Mouse (Mus musculus) retina, embryonic 14.5 days (tissue): ENCODE measurements at regions not wholly inside any gene's neighbourhood (a gene's known extent, or its start where the extent isn't known, plus 50 kb on each side); places are given as distances from the start of the nearest gene placed in this dataset.

Experiments
- DNase-seq: peaks from one replicate; pipeline ENCODE4 v3.0.0-alpha.2; 2015; ENCODE audit warnings: low spot score

DNA sequence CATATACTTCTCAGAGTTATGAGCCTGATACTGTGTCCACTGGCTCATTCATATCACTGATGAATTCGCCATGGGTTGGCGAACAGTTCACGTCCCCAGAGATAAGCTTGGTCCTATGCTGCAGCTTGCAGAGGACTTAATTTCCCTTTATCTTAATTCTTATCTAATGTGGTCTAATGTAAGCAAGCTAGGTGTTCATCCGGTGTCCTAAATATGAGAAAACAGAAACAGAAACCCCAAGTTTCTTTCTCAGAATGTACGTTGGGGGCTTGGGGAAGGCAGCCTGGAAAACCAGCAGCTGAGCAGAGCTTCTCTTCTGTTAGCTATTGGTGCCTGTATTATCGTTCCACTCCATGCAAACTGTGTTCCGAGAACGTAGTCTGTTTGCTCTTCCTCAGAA is 170.1 kb downstream of the 1700064H15Rik start:
- DNase-seq, result no peak

DNA sequence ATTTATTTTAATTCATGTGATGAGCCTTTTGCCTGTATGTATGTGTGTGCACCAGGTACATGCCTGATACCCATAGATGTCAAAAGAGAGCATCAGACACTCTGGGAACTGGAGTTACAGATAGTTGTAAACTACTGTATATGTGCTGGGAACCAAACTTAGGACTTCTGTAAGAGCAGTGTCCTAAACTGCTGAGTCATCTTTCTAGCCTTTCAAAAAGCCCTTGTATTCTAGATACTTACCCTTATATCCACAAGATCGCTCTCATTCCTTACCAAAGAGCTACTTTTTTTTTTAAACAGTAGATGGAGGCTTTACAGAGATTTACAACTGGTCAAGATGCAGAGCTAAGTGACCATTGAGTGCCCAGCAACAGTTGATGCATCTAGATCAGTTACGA is 171.0 kb downstream of the 1700064H15Rik start:
- no peak for DNase-seq

DNA sequence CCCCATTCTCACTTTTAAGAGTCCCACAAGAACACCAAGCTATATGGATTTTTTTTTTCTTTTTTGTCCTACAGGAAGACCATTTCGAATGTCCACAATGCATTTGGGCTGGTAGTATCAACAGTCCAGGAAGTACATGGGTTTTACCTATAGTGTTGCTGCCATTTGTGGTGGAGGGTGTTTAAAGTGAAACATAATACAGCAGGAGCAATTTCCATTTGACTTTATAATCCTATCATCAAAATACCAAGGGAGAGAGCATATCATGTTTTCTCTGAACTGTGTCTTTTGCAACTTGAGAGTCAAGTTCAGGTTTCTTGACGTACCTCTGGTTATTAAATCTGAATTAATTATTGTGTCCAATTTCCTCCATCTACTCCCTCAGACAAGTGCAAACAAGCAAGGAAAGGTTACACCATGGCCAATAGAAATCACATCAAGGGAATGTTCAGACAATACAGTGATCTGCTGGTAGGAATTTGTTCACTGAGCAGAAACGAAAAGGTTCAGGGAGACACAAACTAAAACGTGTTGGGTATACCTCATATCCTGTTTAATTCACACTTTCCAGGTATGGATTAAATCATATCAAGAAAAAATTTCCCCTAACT is 172.5 kb downstream of the 1700064H15Rik start:
- DNase-seq, result no peak

DNA sequence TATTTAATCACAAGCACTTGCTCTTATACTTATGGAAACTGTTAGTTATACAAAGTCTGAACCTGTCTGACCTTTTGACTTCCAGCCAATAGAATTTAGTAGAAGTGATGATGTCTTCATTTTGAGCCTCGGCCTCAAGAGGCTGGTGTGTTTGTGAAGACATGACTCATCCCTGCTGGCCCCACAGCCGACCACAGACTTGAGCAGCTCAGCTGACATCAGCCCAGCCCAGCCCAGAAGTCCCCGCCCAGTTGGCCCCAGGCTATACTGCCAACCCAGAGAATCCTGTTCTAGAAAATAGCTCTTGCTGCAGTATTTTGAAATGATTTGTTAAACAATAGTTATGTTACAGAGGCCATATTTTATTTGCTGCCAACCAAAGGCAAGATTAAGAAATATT is 177.5 kb downstream of the 1700064H15Rik start:
- no peak for DNase-seq

DNA sequence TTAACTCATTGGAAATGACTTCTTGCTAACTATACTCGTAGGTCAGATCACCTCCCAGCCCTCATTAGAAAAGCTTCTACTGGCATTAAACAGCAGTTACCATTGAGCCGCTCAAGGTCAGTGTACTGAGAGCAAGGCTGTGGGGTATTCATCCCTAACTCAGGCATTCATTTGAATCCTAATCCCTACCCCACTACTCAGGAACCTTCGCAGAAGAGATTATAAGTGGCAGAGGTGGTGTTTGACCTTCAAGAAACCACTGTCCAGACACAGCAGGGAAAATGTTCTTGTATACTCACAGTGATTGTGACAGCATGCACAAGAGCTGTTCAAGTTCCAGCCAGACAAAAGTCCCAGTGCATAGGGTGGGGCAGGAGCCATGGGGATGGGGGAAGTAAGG is 179.5 kb downstream of the 1700064H15Rik start:
- no peak for DNase-seq

DNA sequence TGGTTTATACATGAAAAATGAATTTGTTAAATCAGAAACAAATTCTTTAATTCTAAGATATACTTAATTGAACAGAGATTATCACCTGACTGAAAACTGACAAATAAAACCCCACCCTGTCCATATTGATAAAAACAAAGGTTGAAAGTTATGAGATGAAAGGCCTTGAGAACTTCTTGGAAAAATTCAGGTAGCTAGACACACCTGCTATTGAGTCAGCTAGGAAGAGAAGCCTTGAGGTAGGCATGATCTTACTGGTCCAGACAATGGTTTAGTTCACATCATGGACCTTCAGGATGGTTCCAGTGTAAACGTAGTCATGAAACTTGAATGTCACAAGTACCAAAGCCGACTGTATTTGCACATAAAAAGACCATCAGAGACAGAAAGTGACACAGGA is 180.3 kb downstream of the 1700064H15Rik start:
- DNase-seq, result no peak

DNA sequence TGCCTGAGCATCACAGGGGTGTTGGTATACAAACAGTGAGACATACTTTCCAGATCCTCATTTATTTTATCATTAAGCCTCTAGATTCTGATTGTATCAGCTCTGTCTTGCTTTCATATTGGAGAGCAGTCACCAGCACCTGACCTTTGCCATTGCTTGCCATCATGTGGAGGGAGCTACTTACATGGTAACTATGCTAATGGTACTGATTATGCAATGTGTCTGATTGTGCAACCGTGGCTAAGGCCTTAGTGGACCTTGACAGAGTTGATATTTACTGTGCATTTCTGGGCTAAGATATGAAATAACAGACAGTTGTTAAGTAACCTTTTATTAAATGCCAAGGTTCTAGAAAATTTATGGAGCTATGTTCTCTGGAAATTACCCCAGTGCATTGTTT is 180.7 kb downstream of the 1700064H15Rik start:
- no peak for DNase-seq

DNA sequence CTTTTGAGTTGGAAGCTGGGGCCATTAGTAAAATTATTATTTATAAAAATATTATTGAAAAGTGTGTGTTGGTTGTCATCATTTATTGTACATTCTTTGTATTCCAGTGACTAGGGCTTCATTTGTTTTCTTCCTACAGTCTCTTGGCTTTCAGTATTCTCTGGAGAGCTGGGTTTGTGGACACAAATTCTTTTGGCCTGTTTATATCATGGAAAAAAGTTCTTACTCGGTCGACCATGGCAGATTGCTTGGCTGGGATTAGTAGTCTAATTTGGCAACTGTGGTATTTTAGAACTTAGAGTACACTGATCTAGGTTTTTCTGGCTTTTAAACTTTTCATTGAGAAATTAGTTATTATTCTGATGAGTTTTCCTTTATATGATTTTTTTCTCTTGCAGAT is 183.6 kb downstream of the 1700064H15Rik start:
- DNase-seq, result no peak

DNA sequence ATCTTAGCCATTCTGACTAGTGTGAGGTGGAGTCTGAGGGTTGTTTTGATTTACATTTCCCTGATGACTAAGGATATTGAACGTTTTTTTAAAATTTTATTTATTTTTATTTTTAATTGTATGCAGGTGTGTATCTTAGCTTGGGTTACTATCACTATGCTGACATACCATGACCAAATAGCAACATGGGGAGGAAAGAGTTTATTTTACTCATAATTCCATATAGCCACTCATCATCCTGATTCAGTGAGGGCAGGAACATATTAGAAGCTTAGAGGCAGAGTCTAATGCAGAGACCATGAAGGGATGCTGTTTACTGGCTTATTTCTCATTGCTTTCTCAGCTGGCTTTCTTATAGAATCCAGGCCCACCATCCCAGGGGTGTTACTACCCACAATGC is 186.7 kb downstream of the 1700064H15Rik start:
- no peak for DNase-seq

DNA sequence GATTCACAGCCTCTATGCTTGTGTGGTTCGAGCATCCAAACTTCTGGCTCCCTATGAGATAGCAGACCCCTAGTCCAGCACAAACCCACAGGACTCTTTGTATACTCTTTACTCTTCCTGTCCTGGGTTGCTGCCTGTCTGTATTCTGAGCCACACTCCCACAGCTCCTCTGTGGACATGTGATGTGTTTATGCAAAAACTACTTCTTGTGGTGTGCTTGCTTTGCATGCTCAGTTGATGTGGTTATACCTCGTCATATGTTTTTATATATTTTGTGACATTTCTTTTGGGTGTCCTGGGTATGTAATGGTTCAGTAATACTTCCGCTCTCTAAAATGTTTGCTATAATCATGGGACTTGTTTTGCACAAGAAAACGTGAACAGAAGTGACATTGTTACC is 198.3 kb downstream of the 1700064H15Rik start:
- no peak for DNase-seq

DNA sequence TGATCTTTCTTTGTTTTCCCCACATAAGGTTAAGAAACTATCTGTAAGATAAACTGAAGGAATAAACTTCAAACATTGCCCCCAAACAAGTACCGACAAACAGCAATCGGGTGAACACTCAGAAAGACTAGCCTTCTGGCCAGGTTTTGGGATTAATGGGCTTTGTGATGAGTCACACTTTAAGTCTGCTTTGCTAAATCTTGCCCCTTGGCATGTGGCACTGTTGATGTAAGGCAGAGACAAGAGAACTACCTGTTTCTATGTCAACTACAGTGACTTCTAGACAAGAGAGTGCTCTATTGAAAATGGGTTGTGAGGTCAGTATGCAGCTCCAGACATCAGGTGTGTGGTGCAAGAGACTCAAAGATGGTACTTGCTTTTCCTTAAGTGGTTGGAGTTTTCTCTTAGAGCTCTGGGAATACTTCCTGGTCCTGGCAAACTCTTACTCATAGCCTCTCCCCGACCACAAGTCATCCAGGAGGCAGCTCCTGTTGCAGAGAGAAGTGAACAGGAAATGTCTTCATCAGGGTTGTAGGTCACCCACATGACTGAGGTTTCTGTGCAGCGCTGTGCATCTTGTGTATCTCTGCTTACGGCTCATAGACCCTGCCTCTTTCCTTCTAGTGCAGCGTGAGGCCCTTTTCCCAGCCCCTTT is 198.9 kb downstream of the 1700064H15Rik start:
- no peak for DNase-seq

DNA sequence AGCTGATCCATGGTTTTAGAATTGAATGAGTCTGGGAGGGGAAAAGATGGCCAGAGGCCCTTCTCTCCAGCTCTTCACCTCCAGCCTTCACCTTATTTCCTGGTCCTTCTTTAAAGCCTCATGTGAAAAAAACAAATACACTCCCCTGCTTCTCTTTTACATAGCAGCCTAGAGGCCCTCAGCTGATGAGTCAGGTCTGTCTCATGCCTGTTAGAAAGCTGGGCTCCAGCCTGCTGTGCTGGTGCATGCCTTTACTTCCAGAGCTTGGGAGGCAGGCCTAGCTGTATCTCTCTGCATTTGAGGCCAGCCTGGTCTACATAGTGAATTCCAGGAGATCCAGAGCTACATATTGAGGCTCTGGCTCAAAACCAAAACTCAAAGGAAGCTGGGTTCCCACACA is 199.5 kb downstream of the 1700064H15Rik start:
- no peak for DNase-seq

DNA sequence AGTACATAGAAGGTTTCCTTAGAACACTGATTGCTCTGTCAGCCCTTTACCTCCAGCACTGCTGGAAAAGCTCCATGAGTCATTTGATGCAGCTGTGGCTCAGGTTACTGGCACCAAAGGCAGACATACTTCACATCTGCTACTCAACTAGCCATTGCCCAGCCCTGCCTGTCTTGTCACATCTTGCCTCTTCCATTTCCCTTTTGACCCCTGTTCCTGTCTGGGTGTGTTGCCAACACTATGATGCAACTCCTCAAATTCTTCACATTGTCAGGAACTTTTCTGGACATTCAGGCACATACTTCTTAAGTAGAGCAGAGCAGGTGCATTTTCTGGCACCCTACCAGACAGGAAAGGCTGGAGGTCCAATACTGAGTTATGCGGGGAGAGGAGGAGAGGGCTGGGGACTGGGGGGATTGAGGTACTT is 202.3 kb downstream of the 1700064H15Rik start:
- DNase-seq, result no peak

DNA sequence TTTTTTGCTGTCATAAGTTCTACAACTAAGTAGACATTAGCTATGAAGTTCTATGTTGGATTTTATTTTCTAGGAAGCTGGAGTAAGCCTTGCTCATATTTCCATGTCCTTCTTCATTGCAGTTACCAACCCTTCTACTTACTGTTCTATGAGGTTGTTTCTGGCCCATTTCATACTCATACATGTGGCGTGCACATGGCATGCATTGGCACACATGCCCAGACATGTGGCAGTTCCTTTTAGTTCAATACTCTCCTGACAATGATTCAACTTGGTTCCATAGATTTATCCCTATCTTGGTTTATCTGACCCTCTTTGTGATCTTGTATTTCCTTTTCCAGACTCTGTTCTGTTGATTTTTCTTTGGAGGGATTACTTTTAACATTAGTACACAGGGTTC is 203.2 kb downstream of the 1700064H15Rik start:
- no peak for DNase-seq

DNA sequence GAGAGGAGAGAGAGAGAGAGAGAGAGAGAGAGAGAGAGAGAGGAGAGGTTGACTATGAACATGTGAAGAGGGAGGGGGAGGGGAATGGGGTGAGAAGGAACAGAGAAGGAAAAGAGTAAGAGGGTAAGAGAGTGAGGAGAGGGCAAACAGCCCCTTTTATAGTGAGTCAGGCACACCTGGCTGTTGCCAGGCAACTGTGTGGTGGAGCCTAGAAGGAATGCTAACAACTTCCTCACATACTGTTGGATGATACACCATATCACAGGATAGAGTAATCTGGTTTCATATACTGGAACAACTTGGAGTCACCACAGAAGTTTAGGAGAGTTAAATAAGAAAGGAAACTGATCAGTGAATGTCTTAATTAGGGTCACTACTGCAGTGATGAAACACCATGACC is 204.1 kb downstream of the 1700064H15Rik start:
- DNase-seq, result no peak

DNA sequence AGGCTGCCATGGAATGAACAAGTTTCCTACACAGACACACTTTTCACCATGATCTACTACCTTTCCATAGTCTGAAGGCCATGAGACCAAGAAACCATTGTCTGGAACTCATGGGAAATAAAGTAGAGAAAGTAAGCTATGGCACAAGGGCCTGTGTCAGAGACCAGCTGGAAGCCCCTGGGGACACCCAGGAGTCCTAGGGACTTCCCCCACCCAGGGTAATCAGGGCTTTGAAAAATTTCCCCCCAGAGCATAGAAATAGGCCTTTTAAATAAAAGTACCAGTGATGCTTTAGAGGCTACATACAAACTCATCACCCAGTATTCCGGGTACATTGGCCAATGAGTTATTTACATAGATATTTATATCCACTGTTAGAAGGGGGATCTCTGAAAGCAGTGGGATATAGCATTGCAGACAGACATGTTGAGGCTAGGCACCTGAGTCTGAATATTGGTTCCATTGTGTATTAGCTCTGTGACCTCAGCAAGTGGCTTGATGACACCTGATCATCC is 207.0 kb downstream of the 1700064H15Rik start:
- DNase-seq, result no peak

DNA sequence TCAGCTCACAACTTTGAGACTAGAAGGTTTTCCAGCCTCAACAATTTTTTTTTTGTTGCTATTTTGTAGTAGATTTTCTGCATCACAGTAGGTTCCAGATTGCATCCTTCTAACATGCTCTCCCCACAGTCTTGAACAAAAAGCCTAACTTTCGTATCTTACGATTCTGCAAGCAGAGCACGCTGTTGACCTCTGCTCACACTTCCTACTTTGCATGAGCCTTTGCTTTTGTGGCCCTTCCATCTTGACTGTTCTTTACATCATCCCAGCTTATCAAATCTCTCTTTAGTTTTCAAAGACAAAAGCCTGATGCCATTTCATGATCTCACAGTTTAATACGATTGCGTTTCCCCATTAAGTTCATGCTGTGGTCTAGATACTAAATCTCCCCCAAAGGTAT is 207.6 kb downstream of the 1700064H15Rik start:
- DNase-seq, result no peak

DNA sequence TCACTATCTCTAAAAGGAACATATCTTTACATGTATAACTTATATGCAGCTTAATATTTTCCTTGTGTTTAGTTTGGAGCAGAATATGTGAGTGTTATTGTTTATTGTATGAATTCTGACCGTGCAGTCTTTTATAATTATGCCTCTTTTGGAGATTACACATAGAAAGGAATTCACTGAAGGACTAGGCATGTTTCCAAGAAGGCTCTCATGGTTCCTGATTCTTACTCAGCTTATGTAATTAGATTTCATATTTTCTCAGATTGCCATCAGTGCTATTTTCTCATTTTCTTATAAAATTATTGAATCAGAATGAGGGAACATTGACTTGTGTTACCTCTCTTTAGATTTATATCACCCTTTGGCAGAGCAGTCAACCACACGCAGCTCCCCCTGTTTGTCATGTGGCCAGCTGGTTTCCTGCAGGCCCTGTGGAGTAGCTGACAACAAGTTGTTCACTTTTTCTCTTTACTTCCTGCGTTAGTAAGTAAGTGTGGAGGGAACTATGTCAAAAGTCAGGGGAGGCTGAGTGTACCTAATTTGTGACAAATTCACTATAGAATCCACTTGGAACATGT is 217.4 kb downstream of the 1700064H15Rik start:
- DNase-seq, result no peak

DNA sequence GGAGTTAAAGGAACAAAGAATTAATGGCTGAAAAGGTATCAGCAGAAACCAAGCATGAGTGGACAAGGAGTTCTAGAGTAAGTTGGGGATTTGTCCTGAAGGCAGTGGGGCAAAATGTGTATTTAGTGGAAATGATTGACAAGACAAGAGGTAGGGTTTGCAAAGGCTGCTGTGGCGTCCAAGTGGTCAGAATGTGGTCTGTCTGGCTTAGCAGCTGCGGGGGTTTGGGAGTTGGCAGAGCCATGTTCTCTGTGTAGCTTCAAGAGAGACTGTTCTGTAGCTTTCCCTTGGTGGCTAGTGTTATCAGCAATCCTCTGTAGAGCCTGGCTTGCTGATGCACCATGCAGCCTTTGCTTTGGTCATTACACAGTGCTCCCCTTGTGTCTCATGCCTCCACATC is 220.2 kb downstream of the 1700064H15Rik start:
- no peak for DNase-seq

DNA sequence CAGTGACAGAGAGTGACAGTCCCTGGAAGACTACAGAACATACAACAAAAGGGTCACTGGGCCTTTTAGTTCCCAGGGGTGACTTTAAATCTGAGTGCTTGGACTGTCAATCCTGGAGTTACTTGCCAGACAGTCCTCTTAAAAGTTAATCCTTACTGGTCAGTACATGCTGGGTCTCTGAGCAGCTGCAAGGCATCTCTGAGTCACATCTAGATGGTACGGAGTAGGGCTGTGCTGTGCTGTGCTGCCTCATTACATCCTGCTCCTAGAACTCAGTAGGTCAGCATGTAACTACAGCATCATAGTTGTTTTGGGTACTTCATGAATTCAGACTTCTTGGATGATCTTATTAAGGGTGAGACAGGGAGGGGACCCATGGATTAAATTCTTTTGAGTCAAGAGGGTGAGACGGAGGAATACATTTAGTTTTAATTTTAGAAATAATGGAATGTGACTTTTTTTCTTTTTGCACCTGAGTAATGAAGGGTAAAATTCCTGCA is 220.8 kb downstream of the 1700064H15Rik start:
- no peak for DNase-seq

DNA sequence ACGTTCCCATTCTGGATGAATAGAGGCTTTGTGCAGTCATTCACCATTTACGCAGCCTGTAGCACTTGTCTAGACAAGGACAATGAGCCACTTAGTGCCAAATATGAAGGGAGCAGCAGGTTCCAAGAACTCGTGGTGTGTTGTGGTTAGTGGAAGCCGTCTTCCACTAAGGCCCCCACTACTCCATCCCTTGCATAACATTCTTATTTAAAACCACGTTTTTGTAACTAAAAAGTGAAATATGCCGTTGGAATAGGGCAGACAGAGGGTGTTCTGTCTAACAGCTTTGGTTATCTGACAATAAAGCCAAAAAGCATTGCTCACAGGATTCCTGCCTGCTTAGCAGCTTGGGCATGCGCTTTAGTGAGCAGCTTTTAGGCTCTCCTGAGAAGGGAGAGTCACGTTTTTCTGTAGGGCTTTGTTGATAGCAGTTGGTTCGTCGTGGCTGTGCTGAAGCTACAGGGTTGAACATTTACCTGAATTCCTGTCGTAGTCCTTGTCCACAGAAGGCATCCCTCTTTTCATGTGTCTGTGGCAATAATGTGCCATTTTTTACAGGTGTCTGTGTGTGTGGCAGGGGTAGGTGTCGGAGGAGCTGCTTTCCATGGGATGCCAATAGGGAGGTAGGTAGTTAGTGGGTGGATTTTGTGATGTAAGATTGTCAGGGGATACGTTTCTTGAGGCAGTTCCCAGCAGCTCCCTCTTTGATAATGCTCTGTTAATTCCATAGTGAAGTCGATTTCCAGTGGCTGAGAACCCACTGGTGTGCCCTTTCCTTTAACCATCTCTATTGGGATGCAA is 221.9 kb downstream of the 1700064H15Rik start:
- DNase-seq, result peak; percentile 67

DNA sequence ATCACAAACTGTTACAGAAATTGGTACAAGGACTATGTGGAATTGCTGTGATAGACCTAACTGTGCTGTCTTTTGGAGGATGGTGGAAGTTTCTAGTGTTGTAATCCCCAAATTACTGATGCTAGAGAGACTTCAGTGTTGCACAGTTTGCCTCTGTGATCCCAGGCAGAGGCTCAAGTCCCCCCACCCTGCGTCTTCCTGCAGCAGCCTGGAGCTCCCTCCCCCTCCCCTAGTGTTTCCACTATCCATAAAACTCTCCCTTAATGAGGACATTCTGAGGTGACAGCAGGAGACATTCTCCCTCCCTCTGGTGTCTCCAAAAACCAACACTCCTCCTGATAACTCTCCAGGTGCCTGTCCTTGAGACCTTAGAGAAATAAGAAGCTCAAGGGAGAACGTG is 242.8 kb downstream of the 1700064H15Rik start:
- DNase-seq, result no peak

DNA sequence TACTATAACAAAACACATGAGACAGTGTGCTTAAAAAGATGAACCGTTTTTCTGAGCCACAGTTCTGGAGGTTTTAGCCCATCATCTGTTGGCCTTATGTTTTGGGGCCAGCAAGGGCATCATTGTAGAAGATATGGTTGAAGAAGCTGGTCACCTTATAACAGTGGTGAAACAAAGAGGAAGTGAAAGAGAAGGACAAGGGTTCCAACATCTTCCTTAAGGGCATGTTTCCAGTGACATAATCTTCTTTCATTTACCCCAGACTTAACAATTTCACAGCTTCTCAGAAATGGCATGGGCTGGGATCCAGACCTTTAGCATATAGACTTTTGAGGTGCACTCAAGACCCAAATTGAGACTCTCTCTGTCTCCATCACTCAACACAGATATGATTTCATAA is 259.5 kb downstream of the 1700064H15Rik start:
- no peak for DNase-seq
